Mouse (Mus musculus) testis, adult 2 months (tissue): ENCODE measurements around the gene Mllt1. TPM values are rescaled to one million over a fixed set of nuclear protein-coding genes. Genes with fewer than 3 reads are reported as not detected.
A peak's percentile ranks its signal among the peaks of the same experiment; 100 is the strongest.

Experiments
- H3K27ac ChIP-seq: fragments of 200-500 bp; 2 replicates; pipeline ENCODE4 v1.5.1; 2012; ENCODE audit warnings: low read depth, low read length; ENCODE audit not compliant: control insufficient read depth, insufficient read depth
- H3K27me3 ChIP-seq: fragments of 200-500 bp; 2 replicates; pipeline ENCODE4 v1.6.1; 2012; ENCODE audit warnings: mild to moderate bottlenecking, low read length, moderate library complexity; ENCODE audit not compliant: control insufficient read depth, insufficient read depth
- H3K36me3 ChIP-seq: fragments of 200-500 bp; 2 replicates; pipeline ENCODE4 v1.6.1; 2012; ENCODE audit warnings: mild to moderate bottlenecking, low read length; ENCODE audit not compliant: control insufficient read depth, insufficient read depth
- H3K4me1 ChIP-seq: fragments of 200-500 bp; 2 replicates; pipeline ENCODE4 v1.6.1; 2012; ENCODE audit warnings: low read length; ENCODE audit not compliant: control insufficient read depth, insufficient read depth
- H3K4me3 ChIP-seq: fragments of 200-500 bp; 2 replicates; pipeline ENCODE4 v1.5.1; 2012; ENCODE audit warnings: low read depth, mild to moderate bottlenecking, low read length, moderate library complexity, mixed read lengths; ENCODE audit not compliant: control insufficient read depth
- CTCF ChIP-seq: fragments of 200-500 bp; IDR thresholded peaks from 2 replicates; pipeline ENCODE4 v1.5.1; 2012; ENCODE audit warnings: low read depth, mild to moderate bottlenecking, inconsistent platforms, low read length, moderate library complexity; ENCODE audit not compliant: control insufficient read depth, insufficient read depth, insufficient replicate concordance
- POLR2A ChIP-seq: fragments of 200-500 bp; IDR thresholded peaks from 2 replicates; pipeline ENCODE4 v1.6.1; 2012; ENCODE audit warnings: low read depth, mild to moderate bottlenecking, inconsistent platforms, low read length, moderate library complexity; ENCODE audit not compliant: control insufficient read depth
- polyA plus RNA-seq: library from polyadenylated mRNA; depleted of rRNA; stranded (reverse); fragments of >200 nt; gene quantifications from 2 replicates; pipeline ENCODE4 v1.2.3, GENCODE M21; 2012

The Mllt1 gene
- polyA plus RNA-seq, 1 experiment: 60.6 TPM

DNA sequence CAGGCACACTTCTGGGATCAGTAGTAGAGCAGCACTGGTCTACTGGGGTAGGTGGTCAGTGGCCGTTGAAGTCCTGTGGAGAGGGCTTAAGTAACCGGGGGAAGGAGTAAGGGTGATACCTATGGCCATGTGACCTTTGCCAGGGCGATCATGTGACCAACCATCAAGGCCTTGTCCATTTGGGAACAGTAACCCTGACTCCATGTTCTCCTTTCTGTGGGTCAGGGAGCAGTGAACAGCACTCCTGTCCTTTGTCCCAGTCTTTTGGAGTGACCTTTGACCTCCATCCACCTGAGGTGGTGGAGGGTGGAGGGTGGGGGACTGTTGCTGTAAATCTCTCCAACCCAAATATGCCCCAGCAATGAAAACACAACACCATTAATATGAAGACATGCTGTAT, 58.8 kb downstream of the Mllt1 start:
- peaks cover 5% of the 10 kb centered on the region for H3K4me1 ChIP-seq
- peak overlapping the region; percentile 85 for H3K4me3 ChIP-seq
- H3K27ac ChIP-seq: no peak overlapping the region
- TF ChIP-seq POLR2A (no peak), CTCF (no peak)
- no peaks in the 10 kb centered on the region for H3K27me3 ChIP-seq
- no peaks in the 10 kb centered on the region for H3K36me3 ChIP-seq

DNA sequence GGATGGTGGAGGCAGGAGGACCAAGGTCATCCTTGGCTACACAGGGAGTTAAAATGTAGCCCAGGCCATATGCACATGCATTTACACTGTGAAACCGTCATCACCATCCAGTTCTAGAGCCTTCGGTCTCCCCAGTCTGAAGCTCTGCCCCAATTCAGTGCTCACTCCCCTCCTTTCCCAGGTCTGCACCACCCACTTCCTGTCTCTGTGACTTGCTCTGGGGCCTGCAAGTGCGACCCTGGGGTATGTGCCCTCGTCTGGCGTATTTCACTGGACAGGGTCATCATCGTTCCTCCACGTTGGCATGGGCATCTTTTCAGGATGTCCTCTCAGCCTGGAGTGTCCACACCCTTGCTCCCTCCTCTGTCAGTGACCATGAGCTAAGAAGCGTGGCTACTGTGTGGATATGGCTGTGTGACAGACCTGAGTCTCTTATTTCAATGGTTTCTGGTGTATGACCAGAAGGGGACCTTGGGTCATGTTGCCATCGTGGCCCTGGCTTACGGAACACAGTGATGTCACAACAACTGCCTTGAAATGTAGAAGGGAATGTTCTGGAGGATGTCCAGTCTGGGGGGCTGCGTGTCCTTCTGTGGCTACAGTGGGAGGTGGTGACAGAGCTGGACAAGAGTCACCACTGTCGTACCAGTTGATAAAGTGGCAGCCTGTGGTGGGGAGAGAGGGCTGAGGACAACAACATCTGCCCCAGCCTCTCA, 60.1 kb downstream of the Mllt1 start, which contains the start of gene 1700061G19Rik:
Gene 1700061G19Rik (plus strand): TSS at position 542 of the 716 bp plus-strand sequence.
- TF ChIP-seq POLR2A (peak; percentile 66; the same call in 1 of the 2 replicates), CTCF (no peak)
- Histone ChIP-seq H3K36me3 (no peaks in the 10 kb centered on the region), H3K4me3 (peak within 1 kb of the TSS; percentile 85), H3K27me3 (no peaks in the 10 kb centered on the region), H3K27ac (peak within 1 kb of the TSS; percentile 10; the same call in 1 of the 2 replicates), H3K4me1 (peaks cover 10% of the 10 kb centered on the region)

DNA sequence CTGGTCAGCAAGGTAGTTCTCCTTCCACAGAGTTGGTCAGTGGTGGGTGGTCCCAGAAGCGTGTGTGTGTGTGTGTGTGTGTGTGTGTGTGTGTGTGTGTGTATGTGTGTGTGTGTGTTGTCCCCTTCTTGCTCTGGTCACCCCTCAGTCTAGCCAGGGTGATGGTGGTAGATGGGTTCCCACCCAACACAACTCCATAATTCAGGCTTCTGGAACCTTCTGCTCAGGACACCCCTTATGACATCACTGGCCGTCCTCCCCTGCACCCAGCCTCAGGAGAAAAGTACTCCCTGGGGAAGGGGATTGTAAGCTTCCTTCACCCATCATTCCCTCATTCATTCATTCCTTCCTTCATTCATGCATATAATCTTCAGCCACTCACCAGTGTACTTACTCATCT, 61.0 kb downstream of the Mllt1 start, which contains the start of gene Acsbg2:
Gene Acsbg2 (minus strand): TSS at position 211 of the 400 bp plus-strand sequence.
- Histone ChIP-seq H3K27ac (0 out of 2 replicates have a peak within 1 kb of the TSS, but pooled peaks have one; percentile 10), H3K4me3 (peak within 1 kb of the TSS; percentile 85)
- TF ChIP-seq CTCF: no peak
- peak; percentile 50; the same call in 1 of the 2 replicates for TF ChIP-seq POLR2A

DNA sequence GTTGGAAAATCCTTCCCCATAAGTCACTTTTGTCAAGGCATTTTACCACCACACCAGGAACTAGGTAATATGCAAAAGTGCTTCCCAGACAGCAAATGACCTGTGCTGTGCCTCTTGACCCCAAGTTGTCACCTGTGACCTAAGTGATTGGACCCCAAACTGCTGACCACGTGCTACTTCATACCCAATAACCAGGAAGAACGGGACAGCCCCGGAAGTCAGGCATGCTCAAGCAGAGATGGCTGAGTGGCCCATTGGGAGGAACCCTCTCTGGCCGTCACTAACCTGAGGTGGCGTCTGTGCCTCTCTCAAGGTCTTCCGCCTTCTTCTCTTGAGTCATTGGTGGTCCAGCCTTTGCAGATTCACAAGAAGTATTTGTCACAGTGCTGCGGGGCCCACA, 62.7 kb downstream of the Mllt1 start:
- H3K4me1 ChIP-seq: peaks cover 11% of the 10 kb centered on the region
- H3K4me3 ChIP-seq: peak overlapping the region; percentile 80
- H3K27me3 ChIP-seq: no peaks in the 10 kb centered on the region
- H3K36me3 ChIP-seq: no peaks in the 10 kb centered on the region
- H3K27ac ChIP-seq: no peak overlapping the region
- TF ChIP-seq CTCF (no peak), POLR2A (no peak)

More for the DNA sequence above, 61.0 kb downstream of the Mllt1 start, which contains the start of gene Acsbg2:
- H3K4me1 ChIP-seq: peaks cover 11% of the 10 kb centered on the region
- H3K27me3 ChIP-seq: no peaks in the 10 kb centered on the region
- no peaks in the 10 kb centered on the region for H3K36me3 ChIP-seq

DNA sequence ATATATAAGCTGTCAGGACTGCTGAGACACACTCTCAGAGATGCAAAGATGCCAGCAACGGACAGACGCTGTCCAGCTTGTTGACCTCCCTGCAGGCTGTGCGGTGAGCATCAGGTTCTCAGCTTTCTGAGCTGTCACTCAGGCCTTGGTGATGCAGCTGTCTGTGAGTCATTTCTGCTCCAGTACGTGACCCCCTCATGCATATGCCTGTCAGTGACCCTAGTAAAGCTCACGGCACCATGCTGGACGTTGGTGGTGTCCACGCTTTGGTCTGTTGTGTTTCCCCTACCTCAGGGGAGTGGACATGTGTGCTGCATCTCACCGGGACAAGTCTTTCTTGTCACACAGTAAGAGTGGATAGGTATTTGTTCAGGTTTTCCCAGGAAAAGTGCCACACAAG, 63.4 kb downstream of the Mllt1 start:
- Histone ChIP-seq H3K27ac (no peak overlapping the region), H3K27me3 (no peaks in the 10 kb centered on the region), H3K4me3 (peak overlapping the region; percentile 80), H3K4me1 (peaks cover 11% of the 10 kb centered on the region), H3K36me3 (no peaks in the 10 kb centered on the region)
- no peak for TF ChIP-seq POLR2A
- TF ChIP-seq CTCF: no peak

DNA sequence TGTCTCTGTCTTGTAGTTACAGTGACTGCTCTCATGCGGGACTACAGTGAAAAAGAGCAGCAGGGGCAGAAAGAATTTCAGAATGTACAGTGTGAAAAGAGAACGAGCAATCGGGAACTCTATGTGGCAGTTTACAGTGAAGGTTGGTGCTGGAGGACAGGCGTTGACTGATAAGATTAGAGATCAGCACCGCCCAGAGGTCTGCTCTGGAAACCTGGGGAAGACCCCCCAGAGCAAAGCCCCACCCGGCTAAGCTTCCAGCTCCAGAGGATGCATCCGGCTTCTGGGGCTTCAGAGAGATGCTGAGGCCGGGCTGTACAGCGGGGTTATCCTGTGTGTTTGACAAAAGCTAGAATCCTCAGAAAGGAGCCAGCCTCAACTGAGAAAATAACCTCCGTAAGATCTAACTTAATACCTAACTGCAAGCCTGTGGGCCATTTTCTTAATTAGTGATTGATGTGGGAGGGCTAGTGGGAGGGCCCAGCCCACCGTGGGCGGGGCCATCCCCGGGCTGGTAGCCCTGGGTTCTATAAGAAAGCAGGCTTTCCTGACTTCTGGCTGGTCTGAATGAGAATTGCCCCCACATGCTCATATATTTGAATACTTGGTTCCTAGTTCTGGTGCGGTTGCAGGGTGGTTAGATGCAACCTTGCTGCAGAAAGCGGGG, 64.8 kb downstream of the Mllt1 start:
- H3K27me3 ChIP-seq: no peaks in the 10 kb centered on the region
- H3K27ac ChIP-seq: no peak overlapping the region

DNA sequence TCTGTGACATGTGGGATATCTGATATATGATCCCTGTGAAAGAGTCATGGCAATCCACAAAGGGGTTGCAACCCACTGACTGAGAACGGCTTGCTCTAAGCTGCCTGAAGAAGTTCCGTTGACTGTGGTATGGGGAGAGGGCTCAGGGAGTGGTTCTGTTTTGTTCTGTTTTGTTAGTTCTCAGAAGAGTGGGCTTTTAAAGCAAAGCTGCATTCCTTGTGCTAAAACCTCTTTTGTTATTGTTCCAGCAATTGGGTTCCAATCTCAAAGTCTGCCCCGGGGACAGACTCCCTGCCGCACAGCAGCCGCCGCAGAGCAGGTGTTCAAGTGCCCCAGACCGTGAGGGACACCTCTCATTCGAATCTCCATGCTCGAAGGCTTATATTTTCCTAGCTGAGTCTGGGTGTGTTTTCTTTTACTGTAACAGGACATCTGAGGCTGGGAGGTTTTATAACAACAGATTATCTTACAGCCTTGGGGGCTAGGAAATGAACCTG, 65.7 kb downstream of the Mllt1 start:
- Histone ChIP-seq H3K27ac (no peak overlapping the region), H3K4me1 (peaks cover 7% of the 10 kb centered on the region), H3K27me3 (no peaks in the 10 kb centered on the region), H3K36me3 (no peaks in the 10 kb centered on the region), H3K4me3 (no peak overlapping the region)
- TF ChIP-seq CTCF (no peak), POLR2A (no peak)

More for the DNA sequence above, 64.8 kb downstream of the Mllt1 start:
- peaks cover 10% of the 10 kb centered on the region for H3K4me1 ChIP-seq
- peak overlapping the region; percentile 44 for H3K4me3 ChIP-seq
- H3K36me3 ChIP-seq: no peaks in the 10 kb centered on the region
- TF ChIP-seq POLR2A (no peak), CTCF (no peak)
